Mouse (Mus musculus): ENCODE measurements at regions not wholly inside any gene's neighbourhood (a gene's known extent, or its start where the extent isn't known, plus 50 kb on each side); places are given as distances from the start of the nearest gene placed in this dataset.

DNA sequence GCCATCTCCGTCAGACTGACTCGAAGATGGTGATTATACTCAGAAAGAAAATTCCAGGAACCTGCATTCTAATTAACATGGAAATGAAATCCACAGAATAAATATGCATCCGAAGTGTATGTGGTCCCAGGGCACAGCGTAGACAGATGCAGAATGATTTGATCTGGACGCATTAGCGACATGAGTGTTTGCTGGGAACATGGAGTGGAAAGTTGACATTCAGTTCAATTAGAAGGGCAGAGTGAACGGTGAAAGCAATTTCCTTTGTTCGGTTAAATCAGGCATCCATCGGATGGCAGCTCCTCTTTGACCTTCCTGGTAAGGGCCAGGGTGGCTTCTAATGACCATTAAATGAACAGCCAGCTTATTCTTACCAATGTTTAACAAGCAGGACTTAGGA lies 199.1 kb upstream of the Amigo2 start:
- Histone ChIP-seq H3K79me2 (ENCODE audit: control insufficient read depth, insufficient read depth, low read length, poor library complexity) (no peaks in the 10 kb centered on the region), H3K4me1 (ENCODE audit: control insufficient read depth in 1 of 2, insufficient read depth in 2 of 2, low read length in 2 of 2) (peaks cover 0 to 8% of the 10 kb centered on the region in 2 experiments; a peak in 1 of 4 replicates), H3K4me3 (ENCODE audit: control insufficient read depth in 1 of 2, insufficient read depth in 1 of 2, low read depth in 2 of 2, low read length in 2 of 2) (no peak overlapping the region), H3K9me3 (replicated peaks; ENCODE audit: insufficient read depth, low read length) (no peaks in the 10 kb centered on the region), H3K27me3 (ENCODE audit: control insufficient read depth in 1 of 2, insufficient read depth in 2 of 2, low read length in 2 of 2) (peaks cover 0 to 3% of the 10 kb centered on the region in 2 experiments; a peak in 1 of 4 replicates), H3K27ac (ENCODE audit: control insufficient read depth, low read depth, low read length) (no peak overlapping the region), H3K9ac (ENCODE audit: control insufficient read depth, low read depth, low read length, poor library complexity, severe bottlenecking) (no peak overlapping the region), H3K36me3 (ENCODE audit: control insufficient read depth in 1 of 2, insufficient read depth in 2 of 2, low read length in 2 of 2) (no peaks in the 10 kb centered on the region)
- DNase-seq (ENCODE audit: low read depth, low spot score): no peak
- TF ChIP-seq MEF2A (IDR thresholded peaks at IDR 0.05; ENCODE audit: extremely low read depth, insufficient replicate concordance, low read depth, low read length, poor library complexity, severe bottlenecking) (no peak), HCFC1 (IDR thresholded peaks at IDR 0.05; ENCODE audit: low read depth, low read length) (no peak), ELF1 (IDR thresholded peaks at IDR 0.05; ENCODE audit: low read depth, low read length) (no peak), NRF1 (IDR thresholded peaks at IDR 0.05; ENCODE audit: insufficient read depth, low read depth, low read length, poor library complexity, severe bottlenecking) (no peak), GATA1 (IDR thresholded peaks at IDR 0.05; ENCODE audit: low read depth, low read length) (no peak), NELFE (IDR thresholded peaks at IDR 0.05; ENCODE audit: low read depth, low read length) (no peak), RCOR1 (IDR thresholded peaks at IDR 0.05; ENCODE audit: low read depth, low read length) (no peak), ZC3H11A (IDR thresholded peaks at IDR 0.05; ENCODE audit: low read depth, low read length) (no peak), MYC (IDR thresholded peaks at IDR 0.05; ENCODE audit: low read depth, low read length) (no peak), MAFK (IDR thresholded peaks at IDR 0.05; ENCODE audit: borderline replicate concordance, low read depth, low read length) (no peak), SMC3 (IDR thresholded peaks at IDR 0.05; ENCODE audit: low read depth, low read length) (no peak)

DNA sequence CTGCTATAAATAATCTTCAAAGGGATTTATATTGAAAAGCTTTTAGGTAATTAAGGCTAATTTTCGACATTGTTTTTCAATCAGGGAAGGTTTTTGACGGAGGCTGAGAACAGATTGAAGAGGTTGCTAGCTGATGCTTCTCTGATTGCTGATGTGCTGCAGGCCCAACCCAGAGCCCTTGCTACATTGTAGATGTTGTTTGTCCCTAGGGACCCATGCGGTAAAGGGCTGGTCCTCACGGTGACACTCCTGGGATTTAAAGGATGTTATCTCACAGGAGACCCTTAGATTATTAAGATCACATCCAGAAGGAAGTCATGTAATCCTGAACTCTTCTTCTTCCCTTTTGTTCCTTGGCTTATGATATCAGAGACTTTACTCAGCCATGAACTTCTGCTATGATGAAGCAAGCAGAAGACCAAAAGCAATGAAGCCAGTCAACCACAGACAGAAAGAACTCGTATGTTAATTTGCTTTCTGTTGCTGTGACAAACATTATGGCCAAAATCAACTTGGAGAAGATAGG lies 191.2 kb upstream of the Amigo2 start:
- DNase-seq (ENCODE audit: low read depth, low spot score): no peak
- no peak overlapping the region for H3K4me3 ChIP-seq (ENCODE audit: control insufficient read depth in 1 of 2, insufficient read depth in 1 of 2, low read depth in 2 of 2, low read length in 2 of 2)

More for the DNA sequence above, 191.2 kb upstream of the Amigo2 start:
- H3K9me3 ChIP-seq (replicated peaks; ENCODE audit: insufficient read depth, low read length): no peaks in the 10 kb centered on the region
- H3K27ac ChIP-seq (ENCODE audit: control insufficient read depth, low read depth, low read length): no peak overlapping the region
- 0 out of 4 replicates have a peak, but pooled peaks cover 0 to under 1% of the 10 kb centered on the region in 2 experiments for H3K27me3 ChIP-seq (ENCODE audit: control insufficient read depth in 1 of 2, insufficient read depth in 2 of 2, low read length in 2 of 2)
- H3K79me2 ChIP-seq (ENCODE audit: control insufficient read depth, insufficient read depth, low read length, poor library complexity): no peaks in the 10 kb centered on the region
- H3K36me3 ChIP-seq (ENCODE audit: control insufficient read depth in 1 of 2, insufficient read depth in 2 of 2, low read length in 2 of 2): no peaks in the 10 kb centered on the region
- TF ChIP-seq TBP (IDR thresholded peaks at IDR 0.05; ENCODE audit: low read depth, low read length): no peak
- no peak for TF ChIP-seq CHD1 (IDR thresholded peaks at IDR 0.05; ENCODE audit: low read depth, low read length)
- no peak for TF ChIP-seq MAFK (IDR thresholded peaks at IDR 0.05; ENCODE audit: borderline replicate concordance, low read depth, low read length)
- no peak for TF ChIP-seq GABPA (IDR thresholded peaks at IDR 0.05; ENCODE audit: low read depth, low read length)
- no peak for TF ChIP-seq KAT2A (conservative IDR thresholded peaks at IDR 0.05; ENCODE audit: low read depth, low read length)
- TF ChIP-seq ZC3H11A (IDR thresholded peaks at IDR 0.05; ENCODE audit: low read depth, low read length): no peak
- TF ChIP-seq RCOR1 (IDR thresholded peaks at IDR 0.05; ENCODE audit: low read depth, low read length): no peak
- no peak for TF ChIP-seq TAL1 (IDR thresholded peaks at IDR 0.05; ENCODE audit: low read length)
- no peak for TF ChIP-seq TCF12 (IDR thresholded peaks at IDR 0.05; ENCODE audit: low read depth, low read length)
- no peak for TF ChIP-seq JUND (IDR thresholded peaks at IDR 0.05; ENCODE audit: low read depth, low read length)
- TF ChIP-seq EP300 (IDR thresholded peaks at IDR 0.05; ENCODE audit: low read depth in 1 of 2, low read length in 2 of 2): no peak
- TF ChIP-seq POLR2A (IDR thresholded peaks at IDR 0.05; ENCODE audit: control insufficient read depth in 1 of 2, insufficient read depth in 1 of 2, low read depth in 1 of 2, low read length in 2 of 2, poor library complexity in 1 of 2): no peak
- no peak for TF ChIP-seq HCFC1 (IDR thresholded peaks at IDR 0.05; ENCODE audit: low read depth, low read length)
- H3K4me1 ChIP-seq (ENCODE audit: control insufficient read depth in 1 of 2, insufficient read depth in 2 of 2, low read length in 2 of 2): no peaks in the 10 kb centered on the region
- no peak overlapping the region for H3K9ac ChIP-seq (ENCODE audit: control insufficient read depth, low read depth, low read length, poor library complexity, severe bottlenecking)

Data from MEL (cell line).